Mouse (Mus musculus) stomach, postnatal 0 days (tissue): ENCODE measurements around the gene Gm21833. TPM values are rescaled to one million over a fixed set of nuclear protein-coding genes. Genes with fewer than 3 reads are reported as not detected.
"Not testable (repeated sequence)": the region's sequence is repeated elsewhere in the genome, so short reads cannot be mapped to it uniquely, and the experiment has no call there.

Experiments used
- ATAC-seq: fragments of 200-750 bp; cut with Nextera tagmentation; 2 replicates; pipeline ENCODE4 v1.8.0; 2017; ENCODE audit not compliant: low FRiP score, low TSS enrichment
- DNase-seq: peaks from one replicate; pipeline ENCODE4 v3.0.0-alpha.2; 2016; ENCODE audit warnings: low spot score
- H3K27ac ChIP-seq: fragments of 300-500 bp; sonication (generic); replicated peaks from 2 replicates; pipeline ENCODE4 v1.5.1; 2014; ENCODE audit warnings: mild to moderate bottlenecking, control low read depth
- H3K27me3 ChIP-seq: fragments of 300-500 bp; sonication (generic); 2 replicates; pipeline ENCODE4 v1.6.1; 2014; ENCODE audit warnings: low read length; ENCODE audit not compliant: control insufficient read depth, insufficient read depth
- H3K36me3 ChIP-seq: fragments of 300-500 bp; sonication (generic); 2 replicates; pipeline ENCODE4 v1.6.1; 2014; ENCODE audit warnings: low read length, mixed read lengths; ENCODE audit not compliant: control insufficient read depth, insufficient read depth
- H3K4me1 ChIP-seq: fragments of 300-500 bp; sonication (generic); replicated peaks from 2 replicates; pipeline ENCODE4 v1.6.1; 2014; ENCODE audit warnings: antibody characterized with exemption; ENCODE audit not compliant: control insufficient read depth, insufficient read depth
- H3K4me2 ChIP-seq: fragments of 300-500 bp; sonication (generic); replicated peaks from 2 replicates; pipeline ENCODE4 v1.6.1; 2014; ENCODE audit warnings: low read depth, mild to moderate bottlenecking, control low read depth, moderate library complexity
- H3K4me3 ChIP-seq: fragments of 300-500 bp; sonication (generic); 2 replicates; pipeline ENCODE4 v1.5.1; 2014; ENCODE audit warnings: low read depth, low read length, control low read depth
- H3K9ac ChIP-seq: fragments of 300-500 bp; sonication (generic); 2 replicates; pipeline ENCODE4 v1.6.1; 2014; ENCODE audit warnings: mild to moderate bottlenecking, low read length, control low read depth, mixed read lengths
- H3K9me3 ChIP-seq: fragments of 300-500 bp; sonication (generic); 2 replicates; pipeline ENCODE4 v1.6.1; 2016; ENCODE audit warnings: low read length; ENCODE audit not compliant: control insufficient read depth
- CTCF ChIP-seq: IDR thresholded peaks from 2 replicates; pipeline ENCODE4 v1.5.1; 2016; ENCODE audit warnings: antibody characterized with exemption, low read depth, mild to moderate bottlenecking, moderate library complexity
- EP300 ChIP-seq: optimal IDR thresholded peaks from 2 replicates; pipeline ENCODE3; 2016; ENCODE audit warnings: antibody characterized with exemption
- WGBS: fragments of 180-500 bp; shearing (Covaris S2); extraction: QIAGEN DNeasy Blood & Tissue Kit; methylation state at CpG from one replicate; pipeline ENCODE4 v1.1.7; 2014; 5-methylcytosine and 5-hydroxymethylcytosine counted together
- polyA plus RNA-seq: library from polyadenylated mRNA; unstranded; fragments of >200 nt; fragmentation: Nextera tagmentation; extraction: Ambion mirVana; gene quantifications from 2 replicates; pipeline ENCODE4 v1.2.1, GENCODE M21; 2015

The Gm21833 gene
- polyA plus RNA-seq = not detected in 2 replicates

GRCm38 (mm10) chr16:82828082-82828481, at the start of gene Gm21833:
Gene Gm21833 (plus strand): TSS chr16:82828382.
- DNase-seq, ATAC-seq, H3K9me3 ChIP-seq, H3K9ac ChIP-seq, H3K36me3 ChIP-seq, H3K4me3 ChIP-seq, H3K27ac ChIP-seq, H3K27me3 ChIP-seq, H3K4me1 ChIP-seq, H3K4me2 ChIP-seq: not testable (repeated sequence)
- 72% methylated on average over 2 of the region's 2 CpGs for WGBS

DNA sequence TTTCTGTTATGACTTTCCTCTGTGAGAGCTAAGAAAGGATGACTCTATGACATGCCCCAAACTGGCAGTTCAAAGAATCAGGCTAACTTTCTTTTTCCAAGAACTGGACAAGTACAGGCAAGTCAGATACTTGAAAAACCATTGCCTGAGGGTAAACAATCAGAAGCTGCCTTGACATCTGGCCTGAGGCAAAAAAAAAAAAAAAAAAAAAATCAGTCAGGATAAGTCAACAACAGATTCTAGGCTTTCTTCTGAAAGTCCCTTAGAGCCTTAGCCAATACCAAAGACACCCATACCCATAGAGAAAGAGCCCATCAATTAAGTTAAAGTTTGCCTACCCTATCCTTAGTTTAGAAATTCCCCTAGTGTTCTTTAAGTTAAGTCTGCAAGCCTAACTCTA, 38.7 kb upstream of the Gm21833 start:
- Histone ChIP-seq H3K36me3 (no peaks in the 10 kb centered on the region), H3K9me3 (no peaks in the 10 kb centered on the region), H3K4me3 (no peak overlapping the region), H3K27me3 (no peaks in the 10 kb centered on the region), H3K4me1 (no peaks in the 10 kb centered on the region), H3K27ac (no peak overlapping the region), H3K4me2 (no peak overlapping the region), H3K9ac (no peak overlapping the region)
- ATAC-seq = no peak
- no peak for TF ChIP-seq EP300
- no peak for TF ChIP-seq CTCF
- DNase-seq = no peak

- H3K27ac ChIP-seq = no peak overlapping the region
- no peak overlapping the region for H3K9ac ChIP-seq
- no peaks in the 10 kb centered on the region for H3K9me3 ChIP-seq
- H3K36me3 ChIP-seq = no peaks in the 10 kb centered on the region
- H3K4me3 ChIP-seq = no peak overlapping the region
- H3K4me2 ChIP-seq = no peak overlapping the region
- H3K4me1 ChIP-seq = no peaks in the 10 kb centered on the region
- no peak for DNase-seq
- ATAC-seq = no peak
- 86% methylated on average over 4 of the region's 4 CpGs for WGBS
- H3K27me3 ChIP-seq = no peaks in the 10 kb centered on the region
- TF ChIP-seq CTCF (no peak), EP300 (no peak)
Observed at GRCm38 (mm10) chr16:82796489-82796888, 31.7 kb upstream of the Gm21833 start.

DNA sequence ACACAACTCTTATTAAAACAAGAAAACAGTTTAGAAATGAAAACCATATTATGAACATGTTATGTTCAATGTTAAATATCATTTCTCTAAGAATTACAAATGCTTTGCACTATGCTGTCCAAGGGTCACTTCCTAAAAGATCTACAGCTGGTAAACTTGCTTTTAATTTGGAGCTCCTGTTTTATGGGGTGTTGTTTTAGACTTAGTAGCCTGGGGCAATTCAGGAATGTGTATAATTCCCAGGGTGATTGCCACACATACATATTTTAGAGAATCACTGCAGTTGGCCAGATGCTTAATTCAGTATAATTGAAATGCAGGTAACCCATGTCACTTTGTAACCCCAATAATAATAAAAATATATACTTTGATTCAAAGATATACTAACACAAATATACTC, 12.9 kb upstream of the Gm21833 start:
- Histone ChIP-seq H3K36me3 (no peaks in the 10 kb centered on the region), H3K4me1 (no peaks in the 10 kb centered on the region), H3K9ac (no peak overlapping the region), H3K4me3 (no peak overlapping the region), H3K27me3 (no peaks in the 10 kb centered on the region), H3K4me2 (no peak overlapping the region), H3K9me3 (no peaks in the 10 kb centered on the region), H3K27ac (no peak overlapping the region)
- ATAC-seq = no peak
- no peak for DNase-seq
- TF ChIP-seq CTCF (no peak), EP300 (no peak)

- no peaks in the 10 kb centered on the region for H3K36me3 ChIP-seq
- H3K4me2 ChIP-seq = no peak overlapping the region
- H3K9me3 ChIP-seq = no peaks in the 10 kb centered on the region
- H3K4me1 ChIP-seq = no peaks in the 10 kb centered on the region
- no peaks in the 10 kb centered on the region for H3K27me3 ChIP-seq
- no peak for ATAC-seq
- TF ChIP-seq CTCF = no peak
- TF ChIP-seq EP300 = no peak
- 69% methylated on average over 2 of the region's 2 CpGs for WGBS
- H3K9ac ChIP-seq = no peak overlapping the region
- H3K4me3 ChIP-seq = no peak overlapping the region
- no peak overlapping the region for H3K27ac ChIP-seq
- no peak for DNase-seq
Observed at GRCm38 (mm10) chr16:82816615-82817014, 11.6 kb upstream of the Gm21833 start.

DNA sequence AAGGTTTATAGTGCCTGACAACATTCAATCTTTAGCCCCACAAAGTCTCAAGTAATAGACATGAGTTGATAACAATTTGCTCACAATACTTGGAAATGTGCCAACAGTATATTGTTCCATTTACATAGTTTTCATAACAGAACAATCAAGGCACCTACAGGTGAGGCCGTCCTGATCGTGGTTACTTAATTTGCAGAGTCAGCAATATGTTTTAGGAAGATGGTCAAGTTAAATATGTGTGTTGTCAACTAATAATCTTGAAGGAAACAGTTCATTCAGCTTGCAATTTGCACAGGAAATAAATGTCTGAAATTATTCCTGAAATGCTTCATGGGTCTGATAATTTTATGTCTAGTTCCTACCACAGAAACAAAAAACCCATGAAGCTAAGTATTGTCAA, 27.6 kb downstream of the Gm21833 start:
- Histone ChIP-seq H3K27me3 (no peaks in the 10 kb centered on the region), H3K9ac (no peak overlapping the region), H3K4me3 (no peak overlapping the region), H3K4me1 (no peaks in the 10 kb centered on the region), H3K4me2 (no peak overlapping the region), H3K27ac (no peak overlapping the region), H3K9me3 (no peaks in the 10 kb centered on the region), H3K36me3 (no peaks in the 10 kb centered on the region)
- no peak for ATAC-seq
- no peak for TF ChIP-seq EP300
- no peak for TF ChIP-seq CTCF
- 78% methylated on average over 2 of the region's 2 CpGs for WGBS
- no peak for DNase-seq

DNA sequence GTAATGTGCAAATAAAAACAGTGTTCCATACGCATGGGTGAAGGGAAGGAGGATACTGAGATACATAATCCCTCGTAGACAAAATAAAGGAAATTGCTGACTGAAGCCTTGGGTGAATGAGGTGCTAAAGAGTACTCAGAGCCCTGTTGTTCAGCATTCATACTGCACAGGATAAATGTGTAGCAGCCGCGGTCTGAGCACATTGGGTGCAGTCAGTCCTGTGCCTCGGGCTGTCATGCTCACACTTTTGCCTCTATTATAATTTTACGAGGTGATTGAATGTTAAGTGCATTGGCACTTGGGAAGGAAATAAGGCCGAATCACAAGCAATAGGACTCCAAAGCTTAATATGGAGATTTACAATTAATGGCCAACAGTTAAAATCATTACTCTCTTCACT, 36.4 kb downstream of the Gm21833 start:
- Histone ChIP-seq H3K4me1 (no peaks in the 10 kb centered on the region), H3K4me3 (no peak overlapping the region), H3K27me3 (no peaks in the 10 kb centered on the region), H3K9me3 (no peaks in the 10 kb centered on the region), H3K27ac (no peak overlapping the region), H3K36me3 (no peaks in the 10 kb centered on the region), H3K4me2 (no peak overlapping the region), H3K9ac (no peak overlapping the region)
- TF ChIP-seq CTCF (no peak), EP300 (no peak)
- DNase-seq = no peak
- 88% methylated on average over 7 of the region's 7 CpGs for WGBS
- no peak for ATAC-seq
